Mouse (Mus musculus) forebrain, embryonic 12.5 days (tissue): ENCODE measurements around the gene Rab37. TPM values are rescaled to one million over a fixed set of nuclear protein-coding genes. Genes with fewer than 3 reads are reported as not detected.
A peak's percentile ranks its signal among the peaks of the same experiment; 100 is the strongest.

ENCODE experiments used
- ATAC-seq: fragments of 200-750 bp; cut with Nextera tagmentation; 2 replicates; pipeline ENCODE4 v1.8.0; 2017; ENCODE audit warnings: moderate TSS enrichment; ENCODE audit not compliant: low FRiP score
- H3K27ac ChIP-seq: fragments of 300-500 bp; sonication (generic); 2 replicates; pipeline ENCODE4 v1.5.1; 2016; ENCODE audit warnings: mild to moderate bottlenecking
- H3K27me3 ChIP-seq: fragments of 300-500 bp; sonication (generic); 2 replicates; pipeline ENCODE4 v1.6.1; 2016; ENCODE audit warnings: mild to moderate bottlenecking
- H3K36me3 ChIP-seq: fragments of 300-500 bp; sonication (generic); replicated peaks from 2 replicates; pipeline ENCODE4 v1.6.1; 2016; ENCODE audit warnings: mild to moderate bottlenecking
- H3K4me1 ChIP-seq: fragments of 300-500 bp; sonication (generic); 2 replicates; pipeline ENCODE4 v1.6.1; 2016
- H3K4me2 ChIP-seq: fragments of 300-500 bp; sonication (generic); 2 replicates; pipeline ENCODE4 v1.6.1; 2016; ENCODE audit warnings: mild to moderate bottlenecking, moderate library complexity
- H3K4me3 ChIP-seq: fragments of 300-500 bp; sonication (generic); replicated peaks from 2 replicates; pipeline ENCODE4 v1.5.1; 2016; ENCODE audit warnings: mild to moderate bottlenecking
- H3K9ac ChIP-seq: fragments of 300-500 bp; sonication (generic); 2 replicates; pipeline ENCODE4 v1.6.1; 2016; ENCODE audit warnings: mild to moderate bottlenecking
- H3K9me3 ChIP-seq: fragments of 300-500 bp; sonication (generic); 2 replicates; pipeline ENCODE4 v1.6.1; 2016
- WGBS: fragments of 180-500 bp; shearing (Covaris S2); methylation state at CpG from one replicate; pipeline ENCODE4 v1.1.7; 2016; 5-methylcytosine and 5-hydroxymethylcytosine counted together
- polyA plus RNA-seq: library from polyadenylated mRNA; unstranded; fragments of >200 nt; fragmentation: Nextera tagmentation; extraction: Ambion mirVana; gene quantifications from 2 replicates; pipeline ENCODE4 v1.2.1, GENCODE M21; 2016

Gene Rab37
- polyA plus RNA-seq, 1 experiment from 2014 or later: 0.80 TPM

- Histone ChIP-seq H3K9ac (no peak overlapping the region), H3K9me3 (no peaks in the 10 kb centered on the region), H3K27me3 (0 out of 2 replicates have a peak, but pooled peaks cover 6% of the 10 kb centered on the region), H3K4me2 (no peak overlapping the region), H3K27ac (no peak overlapping the region), H3K4me3 (no peak overlapping the region), H3K36me3 (no peaks in the 10 kb centered on the region), H3K4me1 (peaks cover 19% of the 10 kb centered on the region)
- no peak for ATAC-seq
- WGBS: 66% methylated on average over 5 of the region's 5 CpGs
Measured at GRCm38 (mm10) chr11:115073002-115073401, 18.2 kb upstream of the Rab37 start.

- Histone ChIP-seq H3K9ac (no peak overlapping the region), H3K4me3 (no peak overlapping the region), H3K4me2 (no peak overlapping the region), H3K4me1 (peaks cover 18% of the 10 kb centered on the region), H3K9me3 (no peaks in the 10 kb centered on the region), H3K36me3 (no peaks in the 10 kb centered on the region), H3K27me3 (0 out of 2 replicates have a peak, but pooled peaks cover 2% of the 10 kb centered on the region), H3K27ac (no peak overlapping the region)
- 78% methylated on average over 7 of the region's 7 CpGs for WGBS
- ATAC-seq: no peak
Measured at GRCm38 (mm10) chr11:115075407-115075806, 15.8 kb upstream of the Rab37 start.

GRCm38 (mm10) chr11:115075859-115076258, 15.4 kb upstream of the Rab37 start:
- Histone ChIP-seq H3K4me3 (no peak overlapping the region), H3K9ac (no peak overlapping the region), H3K36me3 (no peaks in the 10 kb centered on the region), H3K27ac (no peak overlapping the region), H3K4me2 (no peak overlapping the region), H3K4me1 (peaks cover 14% of the 10 kb centered on the region), H3K9me3 (no peaks in the 10 kb centered on the region), H3K27me3 (0 out of 2 replicates have a peak, but pooled peaks cover 2% of the 10 kb centered on the region)
- no peak for ATAC-seq
- WGBS: 82% methylated on average over 5 of the region's 5 CpGs

- 0 out of 2 replicates have a peak, but pooled peaks cover 6% of the 10 kb centered on the region for H3K27me3 ChIP-seq
- no peaks in the 10 kb centered on the region for H3K9me3 ChIP-seq
- WGBS: 96% methylated on average over 1 of the region's 1 CpGs
- no peak overlapping the region for H3K4me3 ChIP-seq
- H3K27ac ChIP-seq: no peak overlapping the region
- no peak overlapping the region for H3K4me2 ChIP-seq
- ATAC-seq: no peak
- no peak overlapping the region for H3K9ac ChIP-seq
- H3K36me3 ChIP-seq: no peaks in the 10 kb centered on the region
- H3K4me1 ChIP-seq: no peaks in the 10 kb centered on the region
Measured at GRCm38 (mm10) chr11:115077436-115077835, 13.8 kb upstream of the Rab37 start.

- Histone ChIP-seq H3K36me3 (no peaks in the 10 kb centered on the region), H3K27me3 (0 out of 2 replicates have a peak, but pooled peaks cover 9% of the 10 kb centered on the region), H3K4me2 (no peak overlapping the region), H3K9ac (no peak overlapping the region), H3K9me3 (no peaks in the 10 kb centered on the region), H3K4me3 (no peak overlapping the region), H3K27ac (no peak overlapping the region), H3K4me1 (peaks cover 3% of the 10 kb centered on the region)
- ATAC-seq: no peak
- 81% methylated on average over 5 of the region's 5 CpGs for WGBS
Measured at GRCm38 (mm10) chr11:115078680-115079079, 12.6 kb upstream of the Rab37 start.

- Histone ChIP-seq H3K4me3 (no peak overlapping the region), H3K9me3 (no peaks in the 10 kb centered on the region), H3K27me3 (peaks cover 26% of the 10 kb centered on the region), H3K4me1 (peaks cover 21% of the 10 kb centered on the region), H3K36me3 (no peaks in the 10 kb centered on the region), H3K27ac (no peak overlapping the region), H3K9ac (no peak overlapping the region), H3K4me2 (no peak overlapping the region)
- 37% methylated on average over 13 of the region's 13 CpGs for WGBS
- ATAC-seq: no peak
Measured at GRCm38 (mm10) chr11:115080886-115081285, 10.3 kb upstream of the Rab37 start.

- Histone ChIP-seq H3K4me1 (peaks cover 21% of the 10 kb centered on the region), H3K9me3 (no peaks in the 10 kb centered on the region), H3K4me2 (no peak overlapping the region), H3K27me3 (peaks cover 30% of the 10 kb centered on the region), H3K36me3 (no peaks in the 10 kb centered on the region), H3K9ac (no peak overlapping the region), H3K27ac (no peak overlapping the region), H3K4me3 (no peak overlapping the region)
- no peak for ATAC-seq
- 72% methylated on average over 3 of the region's 3 CpGs for WGBS
Measured at GRCm38 (mm10) chr11:115081373-115081772, 9.9 kb upstream of the Rab37 start.

- Histone ChIP-seq H3K27ac (no peak overlapping the region), H3K36me3 (no peaks in the 10 kb centered on the region), H3K4me2 (no peak overlapping the region), H3K9ac (no peak overlapping the region), H3K4me1 (peaks cover 21% of the 10 kb centered on the region), H3K4me3 (no peak overlapping the region), H3K9me3 (no peaks in the 10 kb centered on the region), H3K27me3 (peaks cover 30% of the 10 kb centered on the region)
- ATAC-seq: no peak
- WGBS: 75% methylated on average over 6 of the region's 6 CpGs
Measured at GRCm38 (mm10) chr11:115082196-115082595, 9.0 kb upstream of the Rab37 start.

- Histone ChIP-seq H3K9ac (no peak overlapping the region), H3K27ac (no peak overlapping the region), H3K4me2 (no peak overlapping the region), H3K9me3 (no peaks in the 10 kb centered on the region), H3K36me3 (no peaks in the 10 kb centered on the region), H3K27me3 (peaks cover 30% of the 10 kb centered on the region), H3K4me1 (peaks cover 21% of the 10 kb centered on the region), H3K4me3 (no peak overlapping the region)
- peak; percentile 49; the same call in 1 of the 2 replicates for ATAC-seq
- 44% methylated on average over 18 of the region's 18 CpGs for WGBS
Measured at GRCm38 (mm10) chr11:115083376-115084139, 7.7 kb upstream of the Rab37 start.

GRCm38 (mm10) chr11:115084595-115084994, 6.6 kb upstream of the Rab37 start:
- peaks cover 30% of the 10 kb centered on the region for H3K27me3 ChIP-seq
- WGBS: 25% methylated on average over 12 of the region's 12 CpGs
- H3K9ac ChIP-seq: no peak overlapping the region
- no peaks in the 10 kb centered on the region for H3K36me3 ChIP-seq
- H3K9me3 ChIP-seq: no peaks in the 10 kb centered on the region
- H3K4me2 ChIP-seq: no peak overlapping the region; the same call in 1 of the 2 replicates
- H3K27ac ChIP-seq: no peak overlapping the region
- peak; percentile 41; the same call in 1 of the 2 replicates for ATAC-seq
- peaks cover 21% of the 10 kb centered on the region for H3K4me1 ChIP-seq
- no peak overlapping the region for H3K4me3 ChIP-seq

GRCm38 (mm10) chr11:115085064-115085463, 6.2 kb upstream of the Rab37 start:
- Histone ChIP-seq H3K9ac (no peak overlapping the region), H3K27me3 (peaks cover 30% of the 10 kb centered on the region), H3K4me1 (peaks cover 21% of the 10 kb centered on the region), H3K27ac (no peak overlapping the region), H3K36me3 (no peaks in the 10 kb centered on the region), H3K4me2 (no peak overlapping the region), H3K9me3 (no peaks in the 10 kb centered on the region), H3K4me3 (no peak overlapping the region)
- ATAC-seq: no peak
- WGBS: 53% methylated on average over 8 of the region's 8 CpGs

GRCm38 (mm10) chr11:115086213-115086612, 5.0 kb upstream of the Rab37 start:
- no peak overlapping the region for H3K4me2 ChIP-seq
- H3K9me3 ChIP-seq: no peaks in the 10 kb centered on the region
- no peak overlapping the region for H3K27ac ChIP-seq
- peaks cover 41% of the 10 kb centered on the region for H3K27me3 ChIP-seq
- no peak overlapping the region for H3K4me3 ChIP-seq
- no peaks in the 10 kb centered on the region for H3K36me3 ChIP-seq
- no peak overlapping the region for H3K9ac ChIP-seq
- ATAC-seq: no peak
- peaks cover 23% of the 10 kb centered on the region for H3K4me1 ChIP-seq
- WGBS: 72% methylated on average over 7 of the region's 7 CpGs

- no peak for ATAC-seq
- 68% methylated on average over 6 of the region's 6 CpGs for WGBS
- Histone ChIP-seq H3K4me1 (peaks cover 19% of the 10 kb centered on the region), H3K9ac (no peak overlapping the region), H3K36me3 (no peaks in the 10 kb centered on the region), H3K4me2 (no peak overlapping the region), H3K9me3 (peaks cover 5% of the 10 kb centered on the region; the same call in 1 of the 2 replicates), H3K4me3 (no peak overlapping the region), H3K27me3 (peaks cover 43% of the 10 kb centered on the region), H3K27ac (no peak overlapping the region)
Measured at GRCm38 (mm10) chr11:115089853-115090252, 1.4 kb upstream of the Rab37 start.
